Mouse (Mus musculus) heart, adult 9 months (tissue): Measurements from ENCODE around the gene Nup107.
"Not testable (repeated sequence)": the region's sequence is repeated elsewhere in the genome, so short reads cannot be mapped to it uniquely, and the experiment has no call there.

ENCODE experiments used
- DNase-seq, 2 experiments: peaks; one replicate each; pipeline ENCODE4 v3.0.0; 2022; ENCODE audit warnings: low spot score in 2 of 2

Nup107 gene

DNA sequence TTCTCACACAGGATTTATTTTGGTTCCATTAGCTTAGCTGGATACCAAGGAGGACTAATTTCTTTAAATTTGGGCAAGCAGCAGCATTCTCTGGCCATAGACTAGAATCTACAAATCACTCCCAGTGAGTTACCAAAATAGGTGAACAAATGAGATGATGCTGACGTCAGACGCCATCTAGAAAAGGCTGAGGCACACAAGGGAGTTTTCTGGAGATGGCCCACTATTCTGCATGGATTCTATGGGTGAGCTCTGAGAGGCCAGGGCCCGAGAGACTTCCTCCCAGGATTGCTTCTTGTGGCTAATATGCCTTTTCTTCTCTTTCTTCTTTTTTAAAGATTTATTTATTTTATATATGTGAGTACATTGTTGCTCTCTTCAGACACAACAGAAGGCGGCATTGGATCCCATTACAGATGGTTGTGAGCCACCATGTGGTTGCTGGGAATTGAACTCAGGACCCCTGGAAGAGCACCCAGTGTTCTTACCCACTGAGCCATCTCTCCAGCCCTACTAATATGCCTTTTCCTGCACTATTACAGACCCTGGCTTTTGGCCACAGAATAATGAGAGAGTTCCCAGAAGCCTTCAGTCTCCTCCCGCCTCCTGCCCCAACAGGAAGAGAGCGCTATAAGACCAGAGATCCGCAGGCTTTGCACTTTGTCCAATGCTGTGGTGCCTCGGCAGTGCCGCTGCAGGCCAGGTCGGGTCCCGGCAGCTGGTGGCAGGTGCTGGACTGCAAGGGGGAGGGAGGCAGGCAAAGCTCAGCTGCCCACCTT, 27.2 kb downstream of the Nup107 start:
- no peak for DNase-seq

DNA sequence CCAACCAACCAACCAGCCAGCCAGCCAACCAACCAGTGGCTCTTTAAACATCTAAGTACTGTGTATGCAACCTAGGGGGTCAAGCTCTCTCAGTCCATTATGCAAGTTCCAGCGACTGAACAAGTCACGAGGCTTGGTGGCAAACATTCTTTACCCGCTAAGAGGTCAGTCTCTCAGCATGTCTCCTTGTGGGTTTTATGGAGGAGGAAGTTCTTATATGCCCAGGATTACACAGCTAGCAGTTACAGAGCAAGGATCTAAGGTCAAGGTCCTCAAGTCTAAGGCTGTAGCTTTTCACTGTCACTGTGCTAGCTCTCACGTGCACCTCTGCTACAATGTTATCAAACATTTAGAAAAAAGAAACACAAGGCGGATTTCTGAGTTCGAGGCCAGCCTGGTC, 27.9 kb downstream of the Nup107 start:
- DNase-seq = no peak

DNA sequence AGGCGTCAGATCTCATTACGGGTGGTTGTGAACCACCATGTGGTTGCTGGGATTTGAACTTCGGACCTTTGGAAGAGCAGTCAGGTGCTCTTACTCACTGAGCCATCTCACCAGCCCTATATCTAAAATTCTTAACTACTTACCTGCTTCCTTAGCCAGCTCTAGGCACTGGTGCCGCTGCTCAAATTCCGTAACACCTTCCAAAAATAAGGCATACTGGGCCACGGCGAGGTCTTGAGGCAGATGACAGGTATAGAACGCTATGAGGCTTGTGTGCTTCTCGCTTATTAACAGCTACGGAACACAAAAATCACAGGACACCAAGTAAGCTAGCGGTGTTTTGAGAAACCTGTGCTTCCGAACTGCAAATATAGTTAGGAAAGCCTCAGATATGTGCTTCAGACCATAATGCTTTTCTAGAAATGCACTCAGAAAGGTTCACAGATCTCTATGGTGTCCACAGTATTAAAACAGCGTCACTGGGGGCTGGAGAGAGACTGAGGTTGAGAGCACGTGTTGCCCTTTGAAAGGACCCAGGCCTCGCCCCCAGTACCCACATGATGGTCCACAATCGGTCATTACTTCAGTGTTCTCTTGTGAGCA, 28.8 kb downstream of the Nup107 start:
- DNase-seq = no peak

DNA sequence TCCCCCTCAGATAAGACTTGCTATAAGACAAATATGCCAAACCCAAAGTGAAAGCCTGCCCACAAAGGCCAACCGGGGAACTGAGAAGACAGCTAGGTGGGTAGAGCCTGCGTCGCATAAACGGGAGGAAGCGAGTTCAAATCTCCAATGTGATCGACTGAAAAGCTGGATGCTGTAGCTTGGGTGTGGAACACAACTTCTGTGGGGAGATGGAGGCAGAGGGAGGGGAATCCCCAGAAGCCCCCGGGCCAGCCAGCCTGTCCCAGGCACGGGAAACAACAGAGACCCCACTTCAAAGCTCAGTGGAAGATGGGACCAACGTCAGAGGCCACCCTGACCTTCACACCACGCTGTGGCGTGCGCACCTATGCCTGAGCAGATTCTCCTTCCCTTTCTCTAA, 29.5 kb downstream of the Nup107 start:
- DNase-seq = no peak

DNA sequence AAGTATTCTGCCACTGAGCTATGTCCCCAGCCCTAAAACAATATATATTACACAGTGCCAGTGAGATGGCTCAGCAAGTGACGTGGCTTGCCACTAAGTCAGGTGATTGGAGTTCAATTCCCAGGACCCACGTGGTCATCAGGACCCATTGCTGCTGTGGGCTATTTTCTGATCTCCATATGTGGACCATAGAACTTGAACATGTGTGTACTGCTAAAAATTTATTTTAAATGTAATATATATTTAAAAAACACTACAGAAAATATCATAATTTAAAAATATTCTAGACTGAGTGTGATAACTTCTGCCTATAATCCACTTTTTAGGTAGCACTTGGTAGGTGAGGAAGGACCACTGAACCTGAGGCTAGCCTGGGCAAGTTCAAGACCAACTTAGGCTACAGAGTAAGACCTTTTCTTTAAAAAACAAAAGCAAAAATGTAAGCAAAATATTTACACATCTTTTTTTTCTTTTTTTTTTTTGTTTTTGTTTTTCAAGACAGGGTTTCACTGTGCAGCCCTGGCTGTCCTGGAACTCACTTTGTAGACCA, 30.1 kb downstream of the Nup107 start:
- no peak for DNase-seq

GRCm38 (mm10) chr10:117761551-117761950, 31.0 kb downstream of the Nup107 start:
- DNase-seq = no peak

DNA sequence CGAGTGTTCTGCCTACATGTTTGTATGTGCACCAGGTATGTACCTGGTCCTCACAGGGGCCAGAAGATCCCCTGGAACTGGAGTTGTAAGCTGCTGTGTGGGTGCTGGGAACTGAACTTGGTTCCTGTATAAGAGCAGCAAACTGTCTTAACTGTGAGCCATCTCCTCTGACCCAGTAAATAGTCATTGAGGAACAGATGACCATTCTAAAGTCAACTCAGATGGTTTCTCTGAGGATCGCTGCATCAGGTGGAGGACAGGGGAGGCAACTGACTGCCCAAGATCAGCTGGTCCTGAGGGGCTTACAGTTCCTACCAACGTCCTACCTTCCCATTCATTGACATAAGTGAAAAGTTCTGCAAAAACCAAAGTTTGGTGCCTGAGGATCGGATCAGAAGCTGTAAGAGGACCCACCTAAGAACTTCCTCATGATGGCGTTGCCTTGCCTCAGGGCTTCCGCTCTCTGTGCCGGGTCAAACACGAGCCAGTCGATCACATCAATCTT, 31.6 kb downstream of the Nup107 start:
- DNase-seq = no peak

GRCm38 (mm10) chr10:117759844-117760630, 32.5 kb downstream of the Nup107 start:
- DNase-seq = no peak

GRCm38 (mm10) chr10:117758749-117759727, 33.5 kb downstream of the Nup107 start:
- DNase-seq = no peak

- not testable (repeated sequence) for DNase-seq
Observed at GRCm38 (mm10) chr10:117758344-117758743, 34.2 kb downstream of the Nup107 start.

- no peak for DNase-seq
Observed at GRCm38 (mm10) chr10:117757796-117758342, 34.6 kb downstream of the Nup107 start.

DNA sequence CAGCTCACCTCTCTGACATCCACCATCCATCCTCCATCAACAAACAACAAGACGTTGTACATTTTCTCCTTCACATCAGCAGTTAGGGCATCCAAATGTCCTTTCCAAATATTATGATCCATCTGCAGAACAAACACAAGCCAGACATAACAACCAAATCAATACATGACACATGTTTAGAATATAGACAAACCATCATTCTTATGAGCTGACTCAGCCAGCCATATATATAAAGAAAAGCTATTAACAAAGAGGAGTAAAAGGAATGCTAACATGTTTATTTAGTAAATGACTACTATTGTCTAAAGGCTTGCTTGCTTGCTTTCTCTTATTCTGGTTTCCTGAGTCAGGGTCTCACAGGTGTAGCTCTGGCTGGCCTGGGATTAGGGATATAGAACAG, 35.2 kb downstream of the Nup107 start:
- DNase-seq = no peak

GRCm38 (mm10) chr10:117756784-117757183, 35.7 kb downstream of the Nup107 start:
- DNase-seq = no peak

GRCm38 (mm10) chr10:117755799-117756467, 36.6 kb downstream of the Nup107 start:
- DNase-seq = no peak

DNA sequence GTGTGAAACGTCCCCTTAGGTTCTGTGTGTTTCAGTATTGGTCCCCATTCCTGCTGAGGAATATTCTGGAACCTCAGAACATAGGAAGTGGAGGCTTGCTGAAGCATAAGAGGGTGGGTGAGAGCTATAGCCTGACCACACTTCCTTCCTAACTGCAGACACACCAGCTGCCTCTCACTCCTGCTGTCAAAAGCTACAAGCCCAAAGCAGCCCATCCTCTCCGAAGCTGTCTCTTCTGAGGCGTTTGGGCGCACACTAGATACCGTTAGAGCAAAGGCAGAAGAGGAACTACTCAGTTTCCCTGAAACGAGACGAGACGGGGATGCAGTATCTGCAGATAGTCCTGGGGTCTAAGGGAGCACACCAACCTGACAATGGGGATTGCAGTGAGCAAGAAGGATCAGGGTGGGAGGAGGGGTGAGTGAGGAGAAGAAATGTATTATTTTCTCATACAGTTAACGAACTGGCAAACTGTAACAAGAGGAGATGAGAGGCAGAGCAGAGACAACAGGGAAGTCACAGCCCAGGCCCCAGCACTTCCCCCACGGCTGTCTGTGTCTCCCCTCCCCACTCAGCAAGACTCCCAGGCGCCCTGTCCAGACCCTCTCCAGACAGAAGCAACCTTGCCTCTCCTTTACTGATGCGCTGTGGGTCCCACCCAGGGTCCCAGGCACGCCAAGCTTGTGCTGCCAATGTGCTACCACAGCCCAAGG, 37.3 kb downstream of the Nup107 start:
- DNase-seq = peak in 1 of 2 experiments; percentile 23

GRCm38 (mm10) chr10:117754609-117754940, 37.9 kb downstream of the Nup107 start:
- DNase-seq = no peak

- DNase-seq = no peak
Observed at GRCm38 (mm10) chr10:117753711-117754608, 38.5 kb downstream of the Nup107 start.

DNA sequence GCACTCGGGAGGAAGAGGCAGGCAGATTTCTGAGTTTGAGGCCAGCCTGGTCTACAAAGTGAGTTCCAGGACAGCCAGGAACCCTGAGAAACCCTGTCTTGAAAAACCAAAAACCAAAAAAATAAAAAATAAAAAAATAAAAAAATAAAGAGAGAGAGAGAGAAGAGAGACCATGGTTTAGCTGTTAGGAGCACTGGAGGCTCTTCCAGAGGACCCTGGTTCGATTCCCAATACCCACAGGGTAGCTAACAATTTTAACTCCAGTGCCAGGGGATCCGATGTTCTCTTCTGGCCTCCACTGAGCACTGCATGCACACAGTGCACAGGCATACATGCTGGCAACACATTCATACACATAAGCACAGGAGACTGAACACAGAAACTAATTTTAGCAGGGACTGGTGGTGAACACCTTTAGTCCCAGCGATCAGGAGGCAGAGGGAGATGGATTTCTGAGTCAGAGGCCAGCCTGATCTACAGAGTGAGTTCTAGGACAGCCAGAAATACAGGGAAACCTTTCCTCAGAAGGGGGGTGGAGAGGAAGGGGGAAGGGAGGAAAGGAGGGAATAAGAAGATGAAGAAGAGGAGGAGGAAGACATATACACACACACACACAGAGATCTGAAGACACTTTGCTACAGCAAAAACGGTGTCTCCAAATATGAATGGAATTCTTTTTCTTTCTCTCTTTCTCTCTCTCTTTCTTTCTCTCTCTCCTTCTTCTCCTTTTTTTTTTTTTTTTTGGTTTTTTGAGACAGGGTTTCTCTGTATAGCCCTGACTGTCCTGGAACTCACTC, 39.5 kb downstream of the Nup107 start:
- no peak for DNase-seq
